Mouse (Mus musculus) B cell, adult 2 months (primary cell): Measurements from ENCODE around the gene Gm2888.
"Not testable (repeated sequence)": the region's sequence is repeated elsewhere in the genome, so short reads cannot be mapped to it uniquely, and the experiment has no call there.

Experiments
- DNase-seq, 2 experiments: peaks; one replicate each; pipeline ENCODE4 v3.0.0; 2022

Gene Gm2888

GRCm38 (mm10) chr14:3029702-3030101 is at the start of gene Gm2888:
Gene Gm2888, plus strand, starts transcription at chr14:3030002.
- not testable (repeated sequence) for DNase-seq

DNA sequence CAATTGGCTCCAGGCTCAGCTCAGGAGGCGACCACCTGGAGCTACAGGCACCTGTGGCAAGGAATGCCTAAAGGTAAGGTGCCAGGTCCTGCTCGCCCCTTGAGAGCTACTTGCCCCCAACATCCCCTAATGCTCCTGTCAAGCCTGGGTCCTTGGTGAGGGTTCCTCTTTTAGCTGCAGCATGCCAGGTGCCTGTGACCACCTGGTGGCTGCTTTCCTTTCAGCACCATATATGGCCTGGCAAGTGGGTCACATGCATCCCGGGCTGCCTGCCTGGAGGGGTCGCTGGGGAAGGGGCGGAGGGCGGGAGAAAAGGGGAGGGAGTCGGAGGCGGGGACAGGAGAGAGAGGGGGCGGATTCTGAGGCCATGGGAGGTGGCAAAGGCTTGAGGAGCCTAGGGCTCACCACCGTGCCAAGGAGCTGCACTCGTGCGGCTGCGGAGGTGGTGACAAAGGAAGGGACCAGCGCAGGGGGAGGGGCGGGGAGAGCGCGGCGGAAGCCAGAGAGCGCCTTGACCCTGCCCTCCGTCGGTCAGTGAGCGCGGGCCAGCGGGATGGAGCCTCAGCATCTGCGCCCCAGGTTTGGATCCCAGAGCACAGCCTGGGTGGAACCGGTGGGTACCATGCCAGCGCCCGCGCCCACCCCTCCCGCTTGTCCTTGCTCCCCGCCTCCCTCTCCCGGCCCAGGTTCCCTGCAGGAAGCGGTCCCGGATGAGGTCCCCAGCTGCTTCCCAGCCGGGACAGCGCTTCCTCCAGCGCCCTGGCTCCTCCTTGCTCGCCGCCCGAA is 19.1 kb downstream of the Gm2888 start, which contains the start of gene Gm2897:
Gm2897 (plus strand) TSS at position 559 of the 786 bp plus-strand sequence.
- not testable (repeated sequence) for DNase-seq

GRCm38 (mm10) chr14:3049513-3049800 is 19.7 kb downstream of the Gm2888 start:
- not testable (repeated sequence) for DNase-seq

GRCm38 (mm10) chr14:3050087-3050486 is 20.3 kb downstream of the Gm2888 start:
- DNase-seq, result not testable (repeated sequence)
